Mouse (Mus musculus) MEL (cell line): ENCODE results near the gene Lrrfip2. TPM values are rescaled to one million over a fixed set of nuclear protein-coding genes. Genes with fewer than 3 reads are reported as not detected.

Experiments used
- DNase-seq: peaks from one replicate; pipeline ENCODE4 v3.0.0; 2011; ENCODE audit warnings: low read depth, low spot score
- H3K27ac ChIP-seq: 2 replicates; pipeline ENCODE4 v1.5.1; 2012; ENCODE audit warnings: low read depth, mild to moderate bottlenecking, control low read depth, low read length, moderate library complexity; ENCODE audit not compliant: control insufficient read depth
- H3K27me3 ChIP-seq, 2 experiments: fragments of 150-350 bp in 1 of 2; sonication (generic) in 1 of 2; 2 replicates each; pipeline ENCODE4 v1.6.1; 2012; ENCODE audit warnings: low read length in 2 of 2, mild to moderate bottlenecking in 2 of 2, improper control_type of control experiment in 1 of 2, moderate library complexity in 1 of 2; ENCODE audit not compliant: insufficient read depth in 2 of 2, control insufficient read depth in 1 of 2
- H3K36me3 ChIP-seq, 2 experiments: 2 replicates each; pipeline ENCODE4 v1.6.1; 2012 to 2014; ENCODE audit warnings: low read length in 2 of 2, improper control_type of control experiment in 1 of 2, inconsistent platforms in 1 of 2, mild to moderate bottlenecking in 1 of 2; ENCODE audit not compliant: insufficient read depth in 2 of 2, control insufficient read depth in 1 of 2
- H3K4me1 ChIP-seq, 2 experiments: fragments of 150-350 bp in 1 of 2; sonication (generic) in 1 of 2; 2 replicates each; pipeline ENCODE4 v1.6.1; 2012; ENCODE audit warnings: low read length in 2 of 2, improper control_type of control experiment in 1 of 2, mild to moderate bottlenecking in 1 of 2; ENCODE audit not compliant: insufficient read depth in 2 of 2, control insufficient read depth in 1 of 2
- H3K4me3 ChIP-seq, 2 experiments: fragments of 150-350 bp in 1 of 2; sonication (generic) in 1 of 2; 2 replicates each; pipeline ENCODE4 v1.5.1; 2012; ENCODE audit warnings: low read depth in 2 of 2, low read length in 2 of 2, mild to moderate bottlenecking in 2 of 2, moderate library complexity in 2 of 2, control low read depth in 1 of 2, improper control_type of control experiment in 1 of 2; ENCODE audit not compliant: control insufficient read depth in 1 of 2, insufficient read depth in 1 of 2
- H3K79me2 ChIP-seq: 2 replicates; pipeline ENCODE4 v1.6.1; 2012; ENCODE audit warnings: mild to moderate bottlenecking, low read length, moderate library complexity; ENCODE audit not compliant: control insufficient read depth, poor library complexity, insufficient read depth
- H3K9ac ChIP-seq: 2 replicates; pipeline ENCODE4 v1.6.1; 2012; ENCODE audit warnings: low read depth, mild to moderate bottlenecking, control low read depth, low read length, moderate library complexity; ENCODE audit not compliant: control insufficient read depth, poor library complexity, severe bottlenecking
- H3K9me3 ChIP-seq: fragments of 150-350 bp; sonication (generic); replicated peaks from 2 replicates; pipeline ENCODE4 v1.6.1; 2012; ENCODE audit warnings: mild to moderate bottlenecking, low read length, improper control_type of control experiment, moderate library complexity; ENCODE audit not compliant: insufficient read depth
- BHLHE40 ChIP-seq: IDR thresholded peaks from 2 replicates; pipeline ENCODE4 v1.6.1; 2012; ENCODE audit warnings: low read depth, mild to moderate bottlenecking, inconsistent platforms, low read length, improper control_type of control experiment, borderline replicate concordance
- CHD2 ChIP-seq: IDR thresholded peaks from 2 replicates; pipeline ENCODE4 v1.6.1; 2011; ENCODE audit warnings: low read length, improper control_type of control experiment
- CTCF ChIP-seq, 3 experiments: IDR thresholded peaks in 2 of 3; conservative IDR thresholded peaks in 1 of 3; 2 replicates each; pipeline ENCODE4 v1.5.1; 2011 to 2012; ENCODE audit warnings: low read length in 3 of 3, low read depth in 2 of 3, mild to moderate bottlenecking in 2 of 3, improper control_type of control experiment in 1 of 3, inconsistent platforms in 1 of 3, mixed read lengths in 1 of 3, moderate library complexity in 1 of 3; ENCODE audit not compliant: control insufficient read depth in 1 of 3, insufficient read depth in 1 of 3, poor library complexity in 1 of 3, severe bottlenecking in 1 of 3
- ELF1 ChIP-seq: IDR thresholded peaks from 2 replicates; pipeline ENCODE4 v1.6.1; 2014; ENCODE audit warnings: low read depth, mild to moderate bottlenecking, inconsistent platforms, low read length, improper control_type of control experiment, moderate library complexity
- GATA1 ChIP-seq: IDR thresholded peaks from 2 replicates; pipeline ENCODE4 v1.6.1; 2011; ENCODE audit warnings: low read depth, low read length, improper control_type of control experiment
- JUND ChIP-seq: IDR thresholded peaks from 2 replicates; pipeline ENCODE4 v1.6.1; 2011; ENCODE audit warnings: low read depth, mild to moderate bottlenecking, improper control_type of control experiment, low read length
- MAFK ChIP-seq: IDR thresholded peaks from 2 replicates; pipeline ENCODE4 v1.6.1; 2011; ENCODE audit warnings: low read depth, mild to moderate bottlenecking, low read length, improper control_type of control experiment, borderline replicate concordance
- MAZ ChIP-seq: IDR thresholded peaks from 2 replicates; pipeline ENCODE4 v1.6.1; 2012; ENCODE audit warnings: low read depth, mild to moderate bottlenecking, inconsistent platforms, low read length, improper control_type of control experiment
- MEF2A ChIP-seq: IDR thresholded peaks from 2 replicates; pipeline ENCODE4 v1.6.1; 2014; ENCODE audit warnings: low read depth, mild to moderate bottlenecking, inconsistent platforms, low read length, improper control_type of control experiment; ENCODE audit not compliant: poor library complexity, insufficient replicate concordance, severe bottlenecking; ENCODE audit errors: extremely low read depth
- MXI1 ChIP-seq: IDR thresholded peaks from 2 replicates; pipeline ENCODE4 v1.6.1; 2011; ENCODE audit warnings: mild to moderate bottlenecking, low read depth, low read length, improper control_type of control experiment
- MYB ChIP-seq: IDR thresholded peaks from 2 replicates; pipeline ENCODE4 v1.6.1; 2011; ENCODE audit warnings: mild to moderate bottlenecking, low read depth, low read length, improper control_type of control experiment
- MYC ChIP-seq: IDR thresholded peaks from 2 replicates; pipeline ENCODE4 v1.6.1; 2011; ENCODE audit warnings: low read depth, mild to moderate bottlenecking, low read length, improper control_type of control experiment, moderate library complexity
- NRF1 ChIP-seq: IDR thresholded peaks from 2 replicates; pipeline ENCODE4 v1.6.1; 2014; ENCODE audit warnings: low read depth, mild to moderate bottlenecking, inconsistent platforms, low read length, improper control_type of control experiment, moderate library complexity; ENCODE audit not compliant: poor library complexity, insufficient read depth, severe bottlenecking
- POLR2A ChIP-seq, 2 experiments: IDR thresholded peaks; 2 replicates each; pipeline ENCODE4 v1.6.1; 2011 to 2012; ENCODE audit warnings: low read length in 2 of 2, mild to moderate bottlenecking in 2 of 2, control low read depth in 1 of 2, improper control_type of control experiment in 1 of 2, low read depth in 1 of 2, moderate library complexity in 1 of 2; ENCODE audit not compliant: control insufficient read depth in 1 of 2, insufficient read depth in 1 of 2, poor library complexity in 1 of 2
- POLR2AphosphoS2 ChIP-seq: IDR thresholded peaks from 2 replicates; pipeline ENCODE4 v1.6.1; 2011; ENCODE audit warnings: low read length, improper control_type of control experiment
- POLR2AphosphoS5 ChIP-seq: IDR thresholded peaks from 2 replicates; pipeline ENCODE4 v1.6.1; 2012; ENCODE audit warnings: low read depth, borderline replicate concordance, mild to moderate bottlenecking, inconsistent platforms, low read length, moderate library complexity, mixed read lengths
- RAD21 ChIP-seq: IDR thresholded peaks from 2 replicates; pipeline ENCODE4 v1.6.1; 2011; ENCODE audit warnings: mild to moderate bottlenecking, low read depth, low read length, improper control_type of control experiment
- RCOR1 ChIP-seq: IDR thresholded peaks from 2 replicates; pipeline ENCODE4 v1.6.1; 2012; ENCODE audit warnings: low read depth, mild to moderate bottlenecking, inconsistent platforms, low read length, improper control_type of control experiment
- SIN3A ChIP-seq: IDR thresholded peaks from 2 replicates; pipeline ENCODE4 v1.6.1; 2012; ENCODE audit warnings: low read length, improper control_type of control experiment, inconsistent platforms
- TAL1 ChIP-seq: IDR thresholded peaks from 2 replicates; pipeline ENCODE4 v1.6.1; 2012; ENCODE audit warnings: mild to moderate bottlenecking, inconsistent platforms, low read length, moderate library complexity, mixed read lengths
- TCF12 ChIP-seq: IDR thresholded peaks from 2 replicates; pipeline ENCODE4 v1.6.1; 2014; ENCODE audit warnings: low read depth, mild to moderate bottlenecking, inconsistent platforms, low read length, improper control_type of control experiment, moderate library complexity
- UBTF ChIP-seq: IDR thresholded peaks from 2 replicates; pipeline ENCODE4 v1.6.1; 2012; ENCODE audit warnings: low read depth, mild to moderate bottlenecking, inconsistent platforms, low read length, improper control_type of control experiment, moderate library complexity, borderline replicate concordance; ENCODE audit not compliant: insufficient read depth
- ZC3H11A ChIP-seq: IDR thresholded peaks from 2 replicates; pipeline ENCODE4 v1.6.1; 2012; ENCODE audit warnings: low read depth, mild to moderate bottlenecking, inconsistent platforms, low read length, improper control_type of control experiment
- ZMIZ1 ChIP-seq: IDR thresholded peaks from 2 replicates; pipeline ENCODE4 v1.6.1; 2012; ENCODE audit warnings: low read depth, mild to moderate bottlenecking, inconsistent platforms, low read length, improper control_type of control experiment, moderate library complexity
- ZNF384 ChIP-seq: IDR thresholded peaks from 2 replicates; pipeline ENCODE4 v1.6.1; 2012; ENCODE audit warnings: low read depth, mild to moderate bottlenecking, inconsistent platforms, low read length, improper control_type of control experiment
- polyA plus RNA-seq, 2 experiments: library from polyadenylated mRNA; stranded (reverse) in 1 of 2; unstranded in 1 of 2; fragments of >175 nt in 1 of 2; fragments of >200 nt in 1 of 2; gene quantifications; 2 replicates each; pipeline versions ENCODE4 v1.2.1 to v1.2.4; 2012; ENCODE audit warnings: low replicate concordance in 2 of 2, low read depth in 1 of 2; ENCODE audit not compliant: insufficient read length in 2 of 2, insufficient read depth in 1 of 2, missing spikeins in 1 of 2
- total RNA-seq: library from RNA; depleted of rRNA; stranded (reverse); fragments of 300-350 nt; gene quantifications from 2 replicates; pipeline ENCODE4 v1.2.3, GENCODE M21; 2012

Gene Lrrfip2
- total and polyA plus RNA-seq, 3 experiments: 26.0 to 42.7 TPM; not detected in 1

GRCm38 (mm10) chr9:111088886-111089285, 28.5 kb upstream of the Lrrfip2 start:
- Histone ChIP-seq H3K9ac (no peak overlapping the region), H3K36me3 (peaks cover 0 to 19% of the 10 kb centered on the region in 2 experiments; a peak in 2 of 4 replicates)
- no peak for DNase-seq
- TF ChIP-seq JUND: no peak
- no peak for TF ChIP-seq ZC3H11A
- TF ChIP-seq RCOR1: no peak
- no peak for TF ChIP-seq NRF1
- TF ChIP-seq MYC: no peak
- TF ChIP-seq UBTF: no peak
- TF ChIP-seq RAD21: no peak
- no peak for TF ChIP-seq MXI1
- TF ChIP-seq POLR2AphosphoS2: no peak
- no peak for TF ChIP-seq MEF2A
- TF ChIP-seq CHD2: no peak
- TF ChIP-seq MYB: no peak
- TF ChIP-seq ZNF384: no peak
- no peak for TF ChIP-seq POLR2A (IDR thresholded peaks at IDR 0.05; ENCODE audit: control insufficient read depth in 1 of 2, insufficient read depth in 1 of 2, low read depth in 1 of 2, low read length in 2 of 2, poor library complexity in 1 of 2)
- TF ChIP-seq ZMIZ1: no peak
- TF ChIP-seq, all 39 proteins: peak for 0
- no peaks in the 10 kb centered on the region for H3K79me2 ChIP-seq
- H3K27me3 ChIP-seq: no peaks in the 10 kb centered on the region
- no peaks in the 10 kb centered on the region for H3K9me3 ChIP-seq
- H3K4me3 ChIP-seq: no peak overlapping the region
- H3K4me1 ChIP-seq: peaks cover 7 to 39% of the 10 kb centered on the region in 2 experiments
- H3K27ac ChIP-seq: no peak overlapping the region

GRCm38 (mm10) chr9:111092657-111093056, 24.7 kb upstream of the Lrrfip2 start:
- Histone ChIP-seq H3K4me3 (no peak overlapping the region), H3K4me1 (peaks cover 3 to 27% of the 10 kb centered on the region in 2 experiments; a peak in 3 of 4 replicates), H3K79me2 (no peaks in the 10 kb centered on the region), H3K9ac (no peak overlapping the region), H3K9me3 (no peaks in the 10 kb centered on the region), H3K27me3 (no peaks in the 10 kb centered on the region), H3K27ac (no peak overlapping the region), H3K36me3 (peaks cover 0 to 9% of the 10 kb centered on the region in 2 experiments; a peak in 2 of 4 replicates)
- DNase-seq: no peak
- TF ChIP-seq CTCF (IDR thresholded peaks at IDR 0.05 in 2 of 3, conservative IDR thresholded peaks at IDR 0.05 in 1 of 3; ENCODE audit: control insufficient read depth in 1 of 3, insufficient read depth in 1 of 3, low read depth in 2 of 3, low read length in 3 of 3, poor library complexity in 1 of 3, severe bottlenecking in 1 of 3) (no peak), RAD21 (no peak), POLR2A (IDR thresholded peaks at IDR 0.05; ENCODE audit: control insufficient read depth in 1 of 2, insufficient read depth in 1 of 2, low read depth in 1 of 2, low read length in 2 of 2, poor library complexity in 1 of 2) (no peak), MAFK (no peak), GATA1 (no peak), ZMIZ1 (no peak), TAL1 (no peak), TCF12 (no peak), ZC3H11A (no peak), JUND (no peak), POLR2AphosphoS5 (no peak), NRF1 (no peak), SIN3A (no peak), UBTF (no peak), MAZ (no peak), MXI1 (no peak), ELF1 (no peak), BHLHE40 (no peak)
